In the genomic region with DNA sequence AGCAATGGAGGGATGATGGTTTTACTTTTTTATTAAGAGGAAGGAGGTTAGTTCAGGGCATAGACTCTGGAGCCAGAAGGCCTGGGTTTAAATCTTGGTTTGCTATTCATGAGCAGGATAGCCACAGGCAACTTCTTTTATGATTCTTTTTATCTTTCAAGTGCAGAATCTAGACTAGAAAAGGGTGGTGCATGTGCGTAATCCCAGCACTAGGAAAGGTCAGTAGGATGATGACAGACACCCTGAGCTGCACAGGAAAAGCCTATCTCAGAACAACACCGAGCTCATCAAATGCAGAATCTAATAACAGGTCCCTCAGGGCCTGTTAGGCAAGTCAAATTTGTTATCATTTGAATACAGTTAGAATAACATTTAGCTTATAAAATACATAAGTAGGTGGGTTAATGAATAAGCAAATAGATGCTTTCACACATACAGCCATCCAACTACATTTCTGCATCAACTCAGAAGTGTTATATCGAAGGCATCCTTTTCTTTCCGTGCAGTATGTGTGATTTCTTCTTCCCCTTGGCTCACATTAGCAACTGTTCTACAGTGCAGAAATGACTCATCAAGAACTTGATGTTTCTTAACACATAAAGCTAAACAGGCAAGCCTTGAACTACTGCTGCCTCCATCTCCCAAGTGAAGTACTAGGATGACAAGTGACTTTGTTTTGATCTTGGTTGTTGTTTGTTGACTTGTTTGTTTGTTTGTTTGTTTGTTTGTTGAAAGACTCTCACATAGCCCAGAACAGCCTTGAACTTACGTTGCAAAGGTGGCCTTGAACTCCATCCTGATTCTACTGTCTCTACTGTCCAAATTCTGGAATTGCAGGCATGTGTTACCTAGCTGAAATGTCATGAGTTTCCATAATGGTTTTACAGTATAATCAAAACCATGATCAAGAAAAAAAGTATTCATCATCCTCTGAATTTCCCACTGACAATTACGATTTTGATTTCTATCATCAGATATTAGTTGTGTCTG, we compare ENCODE assay signal across 20 mouse cellular contexts. TPM values are rescaled to one million over a fixed set of nuclear protein-coding genes. Genes with fewer than 3 reads are reported as not detected.
DNase-seq lines count a peak whose midpoint lies in the region; ATAC-seq and TF ChIP-seq lines count a peak whose summit lies in the region.
"Had no signal": no experiment of that assay in that cellular context is flagged by ENCODE, and none has a peak within 500 bp of the region (broad histone marks: within the 10 kb centered on the region; RNA-seq: fewer than 3 reads in every experiment).

No protein-coding gene starts in this region.

- H3K9me3 ChIP-seq in forebrain, embryonic 11.5 days (ENCODE audit: control insufficient read depth, low read length) = no peaks in the 10 kb centered on the region
- H3K9me3 ChIP-seq: embryonic facial prominence, embryonic 10.5 days; forebrain, embryonic 12.5 days; G1E; heart, embryonic 10.5 days; limb, embryonic 13.5 days; neural tube, embryonic 12.5 days had no signal

- H3K9ac ChIP-seq in forebrain, embryonic 11.5 days (ENCODE audit: low read length) = no peak overlapping the region
- H3K9ac ChIP-seq: forebrain, embryonic 12.5 days; limb, embryonic 13.5 days; liver, embryonic 14.5 days; neural tube, embryonic 12.5 days had no signal

- H3K27ac ChIP-seq in layer of hippocampus, adult 2 months = no peak overlapping the region
- no peak overlapping the region for H3K27ac ChIP-seq in forebrain, embryonic 11.5 days (ENCODE audit: low read depth, low read length)
- H3K27ac ChIP-seq: embryonic facial prominence, embryonic 10.5 days; forebrain, embryonic 12.5 days; heart, embryonic 10.5 days; limb, embryonic 13.5 days; liver, embryonic 14.5 days; macrophage; neural tube, embryonic 12.5 days had no signal

- H3K4me2 ChIP-seq in forebrain, embryonic 11.5 days (ENCODE audit: low read depth, low read length, severe bottlenecking) = no peak overlapping the region
- H3K4me2 ChIP-seq: forebrain, embryonic 12.5 days; limb, embryonic 13.5 days; neural tube, embryonic 12.5 days had no signal

- WGBS in forebrain, embryonic 11.5 days = 89% methylated on average over 6 of the region's 6 CpGs

- TF ChIP-seq CTCF in layer of hippocampus, adult 2 months (conservative IDR thresholded peaks at IDR 0.05) = 0 out of 2 replicates have a peak, but pooled peaks have one; percentile 14

- no peaks in the 10 kb centered on the region for H3K27me3 ChIP-seq in forebrain, embryonic 11.5 days (ENCODE audit: control insufficient read depth, insufficient read depth, low read length)
- H3K27me3 ChIP-seq: forebrain, embryonic 12.5 days; limb, embryonic 13.5 days; neural tube, embryonic 12.5 days had no signal

- H3K4me1 ChIP-seq in forebrain, embryonic 11.5 days (replicated peaks; ENCODE audit: control insufficient read depth, insufficient read depth, low read length) = no peaks in the 10 kb centered on the region
- H3K4me1 ChIP-seq: limb, embryonic 13.5 days; neural tube, embryonic 12.5 days had no signal

- H3K4me3 ChIP-seq in layer of hippocampus, adult 2 months = no peak overlapping the region
- no peak overlapping the region for H3K4me3 ChIP-seq in forebrain, embryonic 11.5 days (ENCODE audit: low read depth, low read length)
- H3K4me3 ChIP-seq: embryonic facial prominence, embryonic 10.5 days; forebrain, embryonic 12.5 days; heart, embryonic 10.5 days; limb, embryonic 13.5 days; neural tube, embryonic 12.5 days had no signal

- DNase-seq in layer of hippocampus, adult 2 months (ENCODE audit: low spot score in 2 of 2) = no peak
- no peak for DNase-seq in layer of hippocampus, postnatal 10 days (ENCODE audit: low spot score in 2 of 2)
- DNase-seq in CD4-positive, CD25-positive, alpha-beta regulatory T cell, adult 2 months (ENCODE audit: low read depth, low spot score) = peak; percentile 52
- DNase-seq in brain, adult 2 months (ENCODE audit: low read depth, low spot score) = peak; percentile 44
- peak; percentile 41 for DNase-seq in naive thymus-derived CD4-positive, alpha-beta T cell, adult 2 months (ENCODE audit: low read depth)
- no peak for DNase-seq in forebrain, embryonic 11.5 days (ENCODE audit: low spot score)
- DNase-seq in cerebellum, adult 11-12 months = no peak
- DNase-seq: cerebellum, adult 9-10 months; kidney, adult 2 months; kidney, postnatal 25 days; layer of hippocampus, adult 9-11 months; thymus, postnatal 36 days had no signal

- no peak for ATAC-seq in forebrain, embryonic 11.5 days (replicated peaks; ENCODE audit: low FRiP score)

- H3K36me3 ChIP-seq in forebrain, embryonic 11.5 days (ENCODE audit: control insufficient read depth, insufficient read depth, low read length) = no peaks in the 10 kb centered on the region
- H3K36me3 ChIP-seq: embryonic facial prominence, embryonic 10.5 days; forebrain, embryonic 12.5 days; G1E; heart, embryonic 10.5 days; limb, embryonic 13.5 days; neural tube, embryonic 12.5 days had no signal

RNA-seq across cellular contexts. Expression of a gene that starts 39.0 kb away (rescaled TPM):
- total RNA-seq in layer of hippocampus, adult 2 months (2021) = 100 to 1,000 TPM in 1 of 2 experiments, 10 to 100 TPM in 1; 92.8 to 108 TPM
- total RNA-seq in layer of hippocampus, postnatal 10 days (2021) = 10 to 100 TPM; 61.7 to 62.3 TPM
- 35.3 and 35.9 TPM in 2 replicates for polyA plus RNA-seq in forebrain, embryonic 11.5 days (2014; fragmentation: Nextera tagmentation; extraction: Ambion mirVana)

Comparison
In these comparisons a context has a peak if more than half of its experiments do, and no peak if none do; other contexts are left out.
1. DNase-seq: peak in CD4-positive, CD25-positive, alpha-beta regulatory T cell, adult 2 months (single experiment), brain, adult 2 months (single experiment) and naive thymus-derived CD4-positive, alpha-beta T cell, adult 2 months (single experiment); none in layer of hippocampus, adult 2 months (0 of 2), layer of hippocampus, postnatal 10 days (0 of 2), forebrain, embryonic 11.5 days (single experiment) and cerebellum, adult 11-12 months (single experiment).